Mouse (Mus musculus): Measurements from ENCODE around the gene Nbr1.
"Not testable (repeated sequence)": the region's sequence is repeated elsewhere in the genome, so short reads cannot be mapped to it uniquely, and the experiment has no call there.

Gene Nbr1

GRCm38 (mm10) chr11:101583205-101583604 lies 31.3 kb downstream of the Nbr1 start:
- DNase-seq, result no peak

- DNase-seq, result not testable (repeated sequence)
Measured at GRCm38 (mm10) chr11:101585031-101585430, 33.1 kb downstream of the Nbr1 start.

- DNase-seq, result no peak
Measured at GRCm38 (mm10) chr11:101585805-101586204, 33.9 kb downstream of the Nbr1 start.

- no peak for DNase-seq
Measured at GRCm38 (mm10) chr11:101587676-101588075, 35.7 kb downstream of the Nbr1 start.

GRCm38 (mm10) chr11:101588868-101589267 lies 36.9 kb downstream of the Nbr1 start:
- DNase-seq, result no peak

- DNase-seq, result peak; percentile 47 to 61
Measured at GRCm38 (mm10) chr11:101589444-101589843, 37.5 kb downstream of the Nbr1 start.

GRCm38 (mm10) chr11:101589989-101590624 lies 38.2 kb downstream of the Nbr1 start:
- no peak for DNase-seq

GRCm38 (mm10) chr11:101599156-101599555 lies 47.2 kb downstream of the Nbr1 start, which contains the start of gene Gm11634:
Gene Gm11634, minus strand, starts transcription at chr11:101599256.
- no peak for DNase-seq

- DNase-seq, result no peak
Measured at GRCm38 (mm10) chr11:101602491-101602890, 50.5 kb downstream of the Nbr1 start.

GRCm38 (mm10) chr11:101604116-101604515 lies 52.2 kb downstream of the Nbr1 start:
- DNase-seq, result no peak

- peak; percentile 73 to 77 for DNase-seq
Measured at GRCm38 (mm10) chr11:101604531-101605453, 52.8 kb downstream of the Nbr1 start.

GRCm38 (mm10) chr11:101607134-101607533 lies 55.2 kb downstream of the Nbr1 start:
- DNase-seq, result not testable (repeated sequence)

GRCm38 (mm10) chr11:101610445-101610844 lies 58.5 kb downstream of the Nbr1 start:
- DNase-seq, result no peak

- no peak for DNase-seq
Measured at GRCm38 (mm10) chr11:101613596-101613995, 61.6 kb downstream of the Nbr1 start.

GRCm38 (mm10) chr11:101614116-101614515 lies 62.2 kb downstream of the Nbr1 start:
- DNase-seq, result no peak

GRCm38 (mm10) chr11:101615380-101615779 lies 63.4 kb downstream of the Nbr1 start:
- DNase-seq, result no peak

- DNase-seq, result no peak
Measured at GRCm38 (mm10) chr11:101616104-101616503, 64.2 kb downstream of the Nbr1 start.

- no peak for DNase-seq
Measured at GRCm38 (mm10) chr11:101616948-101617767, 65.2 kb downstream of the Nbr1 start.

GRCm38 (mm10) chr11:101617849-101618248 lies 65.9 kb downstream of the Nbr1 start:
- no peak for DNase-seq

GRCm38 (mm10) chr11:101618596-101618995 lies 66.6 kb downstream of the Nbr1 start:
- DNase-seq, result no peak

GRCm38 (mm10) chr11:101620022-101620655 lies 68.2 kb downstream of the Nbr1 start:
- DNase-seq, result not testable (repeated sequence)

GRCm38 (mm10) chr11:101626649-101626994 lies 74.7 kb downstream of the Nbr1 start:
- DNase-seq, result no peak
